Mouse (Mus musculus): Measurements from ENCODE around the gene Sept5.

Gene Sept5

GRCm38 (mm10) chr16:18629390-18630231, at the start of gene Sept5:
TSS of gene Sept5 (minus strand) at chr16:18629954.
- peak; percentile 62 for DNase-seq (ENCODE audit: extremely low spot score)

- DNase-seq (ENCODE audit: extremely low spot score): no peak
Observed at GRCm38 (mm10) chr16:18679112-18679511, 49.4 kb upstream of the Sept5 start.

GRCm38 (mm10) chr16:18677746-18678679, 48.3 kb upstream of the Sept5 start:
- DNase-seq (ENCODE audit: extremely low spot score): peak; percentile 61

GRCm38 (mm10) chr16:18673005-18673404, 43.3 kb upstream of the Sept5 start:
- DNase-seq (ENCODE audit: extremely low spot score): no peak

- no peak for DNase-seq (ENCODE audit: extremely low spot score)
Observed at GRCm38 (mm10) chr16:18672027-18672426, 42.3 kb upstream of the Sept5 start.

- DNase-seq (ENCODE audit: extremely low spot score): no peak
Observed at GRCm38 (mm10) chr16:18669914-18670313, 40.2 kb upstream of the Sept5 start.

- no peak for DNase-seq (ENCODE audit: extremely low spot score)
Observed at GRCm38 (mm10) chr16:18658597-18658996, 28.8 kb upstream of the Sept5 start.

GRCm38 (mm10) chr16:18655372-18656098, 25.8 kb upstream of the Sept5 start:
- no peak for DNase-seq (ENCODE audit: extremely low spot score)

- DNase-seq (ENCODE audit: extremely low spot score): no peak
Observed at GRCm38 (mm10) chr16:18653290-18654160, 23.8 kb upstream of the Sept5 start.

GRCm38 (mm10) chr16:18649126-18649525, 19.4 kb upstream of the Sept5 start:
- DNase-seq (ENCODE audit: extremely low spot score): no peak

- no peak for DNase-seq (ENCODE audit: extremely low spot score)
Observed at GRCm38 (mm10) chr16:18645329-18645728, 15.6 kb upstream of the Sept5 start.

- no peak for DNase-seq (ENCODE audit: extremely low spot score)
Observed at GRCm38 (mm10) chr16:18644485-18644884, 14.7 kb upstream of the Sept5 start.

GRCm38 (mm10) chr16:18643406-18643998, 13.7 kb upstream of the Sept5 start:
- DNase-seq (ENCODE audit: extremely low spot score): no peak

- DNase-seq (ENCODE audit: extremely low spot score): no peak
Observed at GRCm38 (mm10) chr16:18642897-18643296, 13.1 kb upstream of the Sept5 start.

- no peak for DNase-seq (ENCODE audit: extremely low spot score)
Observed at GRCm38 (mm10) chr16:18642291-18642690, 12.5 kb upstream of the Sept5 start.

GRCm38 (mm10) chr16:18639382-18639929, 9.7 kb upstream of the Sept5 start:
- DNase-seq (ENCODE audit: extremely low spot score): no peak

GRCm38 (mm10) chr16:18638396-18638795, 8.6 kb upstream of the Sept5 start:
- DNase-seq (ENCODE audit: extremely low spot score): no peak

GRCm38 (mm10) chr16:18636804-18637203, 7.0 kb upstream of the Sept5 start:
- DNase-seq (ENCODE audit: extremely low spot score): no peak

GRCm38 (mm10) chr16:18636401-18636800, 6.6 kb upstream of the Sept5 start:
- DNase-seq (ENCODE audit: extremely low spot score): no peak

- DNase-seq (ENCODE audit: extremely low spot score): no peak
Observed at GRCm38 (mm10) chr16:18633333-18633732, 3.6 kb upstream of the Sept5 start.

Measured in embryo, embryonic 9.5 days (tissue).